Mouse (Mus musculus) kidney, adult 2 months (tissue): Measurements from ENCODE around the gene Dhrs7b. TPM values are rescaled to one million over a fixed set of nuclear protein-coding genes. Genes with fewer than 3 reads are reported as not detected.
A peak's percentile ranks its signal among the peaks of the same experiment; 100 is the strongest.

ENCODE experiments used
- DNase-seq: peaks from one replicate; pipeline ENCODE4 v3.0.0; 2021
- H3K27ac ChIP-seq: fragments of 200-500 bp; 2 replicates; pipeline ENCODE4 v1.5.1; 2012; ENCODE audit warnings: low read depth, low read length, control low read depth, inconsistent platforms; ENCODE audit not compliant: insufficient read depth
- H3K27me3 ChIP-seq: fragments of 200-500 bp; replicated peaks from 2 replicates; pipeline ENCODE4 v1.6.1; 2012; ENCODE audit warnings: mild to moderate bottlenecking, moderate library complexity, low read length, inconsistent platforms; ENCODE audit not compliant: control insufficient read depth, insufficient read depth
- H3K36me3 ChIP-seq: fragments of 200-500 bp; 2 replicates; pipeline ENCODE4 v1.6.1; 2012; ENCODE audit warnings: mild to moderate bottlenecking, moderate library complexity, low read length, inconsistent platforms; ENCODE audit not compliant: control insufficient read depth, insufficient read depth
- H3K4me1 ChIP-seq: fragments of 200-500 bp; 2 replicates; pipeline ENCODE4 v1.6.1; 2011; ENCODE audit warnings: low read length; ENCODE audit not compliant: control insufficient read depth, insufficient read depth
- H3K4me3 ChIP-seq: fragments of 200-500 bp; 2 replicates; pipeline ENCODE4 v1.5.1; 2011; ENCODE audit warnings: mild to moderate bottlenecking, low read depth, low read length, control low read depth; ENCODE audit not compliant: insufficient read depth
- CTCF ChIP-seq: fragments of 200-500 bp; conservative IDR thresholded peaks from 2 replicates; pipeline ENCODE4 v1.5.1; 2011; ENCODE audit warnings: low read depth, mild to moderate bottlenecking, control low read depth, low read length, moderate library complexity, mixed read lengths; ENCODE audit not compliant: insufficient read depth, insufficient read length
- POLR2A ChIP-seq: fragments of 200-500 bp; IDR thresholded peaks from one replicate; pipeline ENCODE4 v1.6.1; 2011; ENCODE audit warnings: low read depth, low read length, control low read depth
- WGBS: fragments of 180-500 bp; shearing (Covaris S2); methylation state at CpG from one replicate; pipeline ENCODE4 v1.1.7; 2018; 5-methylcytosine and 5-hydroxymethylcytosine counted together
- polyA plus RNA-seq: library from polyadenylated mRNA; depleted of rRNA; stranded (reverse); fragments of >200 nt; gene quantifications from 2 replicates; pipeline ENCODE4 v1.2.3, GENCODE M21; 2012

Dhrs7b gene
- polyA plus RNA-seq, 1 experiment, result 30.0 TPM

DNA sequence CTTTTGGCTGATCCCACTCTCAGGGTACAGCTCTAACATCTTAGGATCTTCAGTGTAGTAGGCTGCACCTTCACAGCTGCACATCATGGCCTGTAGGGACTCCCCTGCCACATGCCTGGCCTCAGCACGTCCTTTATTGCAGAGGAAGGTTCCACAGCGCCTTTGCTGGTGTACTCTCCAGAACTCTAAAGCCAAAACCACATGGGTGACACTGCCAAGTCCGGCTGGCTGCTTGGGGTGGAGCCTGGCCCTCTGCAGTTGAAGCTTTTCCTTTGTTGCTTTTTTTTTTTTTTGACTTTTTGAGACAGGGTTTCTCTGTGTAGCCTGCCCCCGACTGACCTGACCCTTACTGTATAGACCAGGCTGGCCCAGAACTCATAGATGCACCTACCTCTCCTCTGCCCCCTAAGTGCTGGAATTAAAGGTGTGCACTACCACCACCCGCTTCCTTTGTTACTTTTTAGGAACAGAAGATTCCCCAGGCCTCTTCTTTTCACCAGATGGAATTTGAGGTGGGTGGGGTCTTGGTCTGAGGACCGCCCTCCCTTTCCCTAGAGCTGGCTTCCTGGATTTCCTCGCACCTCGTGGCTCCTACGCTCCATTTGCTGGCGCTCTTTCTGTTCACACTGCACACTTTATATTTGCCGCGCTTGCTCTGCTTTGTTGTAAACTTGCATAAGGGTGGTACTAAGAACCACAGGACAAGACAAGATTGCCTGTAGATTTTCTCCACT lies 11.2 kb downstream of the Dhrs7b start:
- H3K36me3 ChIP-seq, result no peaks in the 10 kb centered on the region
- no peak overlapping the region for H3K4me3 ChIP-seq
- no peaks in the 10 kb centered on the region for H3K27me3 ChIP-seq
- 0 out of 2 replicates have a peak, but pooled peaks cover 10% of the 10 kb centered on the region for H3K4me1 ChIP-seq
- no peak for DNase-seq
- H3K27ac ChIP-seq, result no peak overlapping the region
- WGBS, result 81% methylated on average over 12 of the region's 12 CpGs
- TF ChIP-seq POLR2A (no peak), CTCF (no peak)

DNA sequence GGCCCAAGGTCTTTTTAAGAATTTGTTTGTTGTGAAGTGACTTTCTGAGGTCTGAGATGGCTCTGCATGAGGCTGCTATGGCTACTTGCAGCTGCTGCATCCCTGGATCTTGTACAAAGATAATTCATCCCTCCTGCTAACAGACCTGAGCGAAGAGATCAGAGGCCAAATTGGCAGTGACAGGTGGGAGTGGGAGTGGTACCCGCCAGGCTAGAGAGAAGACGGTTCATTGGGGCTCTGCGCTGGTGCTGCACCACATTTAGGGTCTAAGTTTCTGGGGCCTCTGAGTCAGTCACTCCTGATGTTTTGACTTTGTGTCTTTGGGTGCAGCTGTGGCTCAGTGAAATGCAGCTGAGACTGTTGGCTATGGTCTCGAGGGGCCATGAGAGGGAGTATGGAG lies 13.0 kb downstream of the Dhrs7b start:
- Histone ChIP-seq H3K27me3 (no peaks in the 10 kb centered on the region), H3K4me1 (0 out of 2 replicates have a peak, but pooled peaks cover 5% of the 10 kb centered on the region), H3K4me3 (no peak overlapping the region), H3K36me3 (no peaks in the 10 kb centered on the region), H3K27ac (no peak overlapping the region)
- 88% methylated on average over 5 of the region's 5 CpGs for WGBS
- no peak for DNase-seq
- TF ChIP-seq CTCF (no peak), POLR2A (no peak)

DNA sequence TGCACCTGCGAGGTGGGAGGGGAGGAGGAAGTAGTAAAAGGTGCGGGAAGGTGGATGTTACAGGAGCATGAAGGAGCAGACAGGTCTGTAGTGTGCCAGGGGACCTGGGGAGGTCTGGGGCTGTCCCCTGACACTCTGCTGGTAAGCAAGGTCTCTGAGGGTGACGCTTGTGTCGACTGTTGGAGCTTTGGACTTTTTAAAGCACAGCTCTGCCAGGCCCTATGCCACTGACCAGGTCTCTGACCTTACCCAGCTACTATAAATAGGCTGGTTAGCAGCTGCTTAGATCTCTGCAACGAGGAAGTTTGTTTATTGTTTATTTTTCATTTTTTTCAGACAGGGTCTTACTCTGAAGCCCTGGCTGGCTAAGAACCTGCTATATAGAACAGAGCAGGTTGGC lies 15.0 kb downstream of the Dhrs7b start:
- 53% methylated on average over 5 of the region's 5 CpGs for WGBS
- TF ChIP-seq POLR2A (no peak), CTCF (no peak)

DNA sequence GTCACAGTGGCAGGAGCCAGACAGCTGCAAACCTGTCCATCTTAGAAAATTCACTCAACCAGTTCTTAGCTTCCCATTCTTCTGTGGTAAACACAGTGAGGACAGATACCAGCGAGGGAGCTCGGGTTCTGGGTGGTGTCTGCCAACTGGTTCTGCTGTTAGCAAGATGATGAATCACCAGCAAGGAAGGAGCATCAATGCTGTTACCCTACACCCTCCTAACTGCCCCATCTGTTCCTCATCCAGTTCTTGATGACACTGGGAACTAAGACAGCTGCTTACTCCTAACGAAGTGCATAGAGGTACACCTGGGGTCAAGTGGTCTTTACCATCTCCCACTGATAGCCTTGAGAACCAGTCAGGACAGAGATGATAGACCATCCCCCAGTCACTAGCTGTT lies 26.2 kb downstream of the Dhrs7b start:
- H3K27me3 ChIP-seq, result no peaks in the 10 kb centered on the region
- TF ChIP-seq CTCF (no peak), POLR2A (no peak)
- H3K4me1 ChIP-seq, result no peaks in the 10 kb centered on the region
- no peak for DNase-seq
- 44% methylated on average over 3 of the region's 3 CpGs for WGBS
- no peak overlapping the region for H3K27ac ChIP-seq
- H3K36me3 ChIP-seq, result no peaks in the 10 kb centered on the region; the same call in 1 of the 2 replicates
- H3K4me3 ChIP-seq, result no peak overlapping the region

More for the DNA sequence above, 15.0 kb downstream of the Dhrs7b start:
- Histone ChIP-seq H3K27ac (no peak overlapping the region), H3K36me3 (no peaks in the 10 kb centered on the region), H3K4me1 (0 out of 2 replicates have a peak, but pooled peaks cover 3% of the 10 kb centered on the region), H3K4me3 (no peak overlapping the region), H3K27me3 (no peaks in the 10 kb centered on the region)
- no peak for DNase-seq

DNA sequence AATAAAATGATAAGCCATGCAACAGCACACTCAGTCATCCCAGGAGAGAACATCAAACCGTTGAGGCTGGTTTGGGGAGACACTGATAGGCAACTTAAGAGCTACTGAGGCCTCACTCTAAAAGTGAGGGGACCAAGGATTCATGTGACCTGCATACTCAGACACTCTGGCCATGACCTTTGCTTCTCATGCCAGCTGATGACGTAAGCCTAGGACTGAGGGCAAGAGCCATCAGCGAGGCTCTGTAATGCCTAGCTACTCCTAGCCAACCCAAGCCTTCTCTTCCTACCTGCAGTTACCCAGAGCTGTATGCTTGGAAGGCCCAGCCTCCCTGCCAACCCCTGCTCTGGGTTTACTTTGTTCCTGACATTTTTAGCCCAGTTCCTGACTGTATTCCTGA lies 31.6 kb downstream of the Dhrs7b start:
- no peak overlapping the region for H3K4me3 ChIP-seq
- 60% methylated on average over 3 of the region's 3 CpGs for WGBS
- H3K27ac ChIP-seq, result no peak overlapping the region
- no peaks in the 10 kb centered on the region; the same call in none of the 2 replicates for H3K36me3 ChIP-seq
- DNase-seq, result peak; percentile 41
- no peaks in the 10 kb centered on the region for H3K27me3 ChIP-seq
- TF ChIP-seq CTCF, result no peak
- no peak for TF ChIP-seq POLR2A
- H3K4me1 ChIP-seq, result peaks cover 18% of the 10 kb centered on the region; the same call in 1 of the 2 replicates

DNA sequence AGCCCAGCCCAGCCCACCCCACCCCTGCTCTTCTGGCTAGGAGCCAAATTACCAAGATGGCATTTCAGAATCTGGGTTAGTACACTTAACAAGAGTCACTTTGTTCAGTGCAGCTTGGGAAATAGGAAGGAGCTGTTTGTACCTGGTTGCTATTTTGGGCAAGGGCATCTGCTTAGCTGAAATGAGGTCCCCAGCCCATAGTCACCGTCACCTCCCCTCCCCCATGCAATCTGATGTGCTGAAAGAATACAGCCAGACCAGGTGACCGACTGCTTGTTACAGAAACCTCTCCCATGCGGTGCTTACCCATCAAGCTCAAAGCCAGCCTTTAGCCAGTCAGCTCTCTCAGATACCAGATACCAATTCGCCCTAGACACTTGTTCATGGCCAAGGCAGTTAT lies 32.8 kb downstream of the Dhrs7b start:
- no peak overlapping the region for H3K27ac ChIP-seq
- no peaks in the 10 kb centered on the region for H3K27me3 ChIP-seq
- H3K4me1 ChIP-seq, result peaks cover 27% of the 10 kb centered on the region; the same call in 1 of the 2 replicates
- WGBS, result 73% methylated on average over 4 of the region's 4 CpGs
- no peaks in the 10 kb centered on the region; the same call in none of the 2 replicates for H3K36me3 ChIP-seq
- TF ChIP-seq CTCF (no peak), POLR2A (no peak)
- no peak overlapping the region for H3K4me3 ChIP-seq
- DNase-seq, result peak; percentile 35

DNA sequence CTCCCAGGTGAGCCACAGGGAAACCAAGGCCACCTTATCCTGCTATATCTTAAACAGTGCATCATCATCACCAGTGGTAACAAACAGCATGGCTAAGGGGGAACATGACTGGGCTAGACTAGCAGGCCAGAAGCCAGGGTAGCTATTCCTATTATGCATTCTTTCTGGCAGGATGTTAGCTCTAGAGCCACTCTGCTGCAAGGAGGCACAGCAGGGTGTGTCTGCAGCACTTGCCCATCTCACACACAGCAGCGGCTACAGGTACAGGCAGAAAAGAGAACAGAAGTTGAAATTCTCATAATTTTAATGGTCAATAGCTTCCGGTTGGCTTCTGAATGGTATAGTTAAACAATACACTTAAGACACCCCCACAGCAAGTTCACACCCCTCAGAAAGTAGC lies 33.7 kb downstream of the Dhrs7b start:
- 90% methylated on average over 2 of the region's 2 CpGs for WGBS
- Histone ChIP-seq H3K4me3 (no peak overlapping the region), H3K27ac (no peak overlapping the region), H3K27me3 (no peaks in the 10 kb centered on the region), H3K4me1 (peaks cover 27% of the 10 kb centered on the region; the same call in 1 of the 2 replicates), H3K36me3 (no peaks in the 10 kb centered on the region; the same call in none of the 2 replicates)
- TF ChIP-seq CTCF (no peak), POLR2A (no peak)
- DNase-seq, result no peak

DNA sequence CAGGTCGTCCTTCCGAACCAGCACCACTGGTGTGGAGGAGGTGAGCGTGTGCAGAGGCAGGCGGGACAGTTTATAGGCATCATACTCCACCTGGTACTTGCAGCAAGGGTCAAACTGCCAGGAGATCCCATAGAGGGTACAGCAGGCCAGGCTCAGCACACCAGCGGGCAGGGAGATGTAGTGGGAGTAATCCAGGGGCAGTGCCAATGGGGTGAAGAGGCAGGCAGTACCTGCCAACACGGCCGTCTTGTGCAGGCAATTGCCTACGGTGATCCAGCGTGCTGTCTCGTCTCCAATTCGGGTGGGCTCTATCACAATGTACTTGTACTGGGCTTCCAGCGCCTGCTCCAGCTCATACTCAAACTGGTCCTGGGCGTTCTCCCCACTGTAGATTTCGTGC lies 34.5 kb downstream of the Dhrs7b start:
- no peak for DNase-seq
- peaks cover 27% of the 10 kb centered on the region; the same call in 1 of the 2 replicates for H3K4me1 ChIP-seq
- no peak overlapping the region for H3K4me3 ChIP-seq
- no peak overlapping the region for H3K27ac ChIP-seq
- no peak for TF ChIP-seq CTCF
- no peak for TF ChIP-seq POLR2A
- H3K36me3 ChIP-seq, result no peaks in the 10 kb centered on the region; the same call in none of the 2 replicates
- 71% methylated on average over 14 of the region's 14 CpGs for WGBS
- H3K27me3 ChIP-seq, result no peaks in the 10 kb centered on the region
